Mouse (Mus musculus): Measurements from ENCODE around the gene Slc9b2.

Slc9b2 gene

GRCm38 (mm10) chr3:135307411-135308259 lies at the start of gene Slc9b2:
Slc9b2 (plus strand) TSS chr3:135307700.
- DNase-seq (ENCODE audit: low read depth, low spot score) = no peak

- no peak for DNase-seq (ENCODE audit: low read depth, low spot score)
Measured at GRCm38 (mm10) chr3:135258919-135259318, 48.6 kb upstream of the Slc9b2 start.

- DNase-seq (ENCODE audit: low read depth, low spot score) = no peak
Measured at GRCm38 (mm10) chr3:135260233-135260632, 47.3 kb upstream of the Slc9b2 start.

- DNase-seq (ENCODE audit: low read depth, low spot score) = no peak
Measured at GRCm38 (mm10) chr3:135268616-135269015, 38.9 kb upstream of the Slc9b2 start.

GRCm38 (mm10) chr3:135269391-135269990 lies 38.0 kb upstream of the Slc9b2 start:
- no peak for DNase-seq (ENCODE audit: low read depth, low spot score)

- DNase-seq (ENCODE audit: low read depth, low spot score) = no peak
Measured at GRCm38 (mm10) chr3:135272627-135273026, 34.9 kb upstream of the Slc9b2 start.

- no peak for DNase-seq (ENCODE audit: low read depth, low spot score)
Measured at GRCm38 (mm10) chr3:135273047-135273446, 34.5 kb upstream of the Slc9b2 start.

- DNase-seq (ENCODE audit: low read depth, low spot score) = no peak
Measured at GRCm38 (mm10) chr3:135280160-135280559, 27.3 kb upstream of the Slc9b2 start.

GRCm38 (mm10) chr3:135280669-135281415 lies 26.7 kb upstream of the Slc9b2 start, which contains the start of gene Bdh2:
Bdh2 (plus strand) TSS chr3:135281221.
- DNase-seq (ENCODE audit: low read depth, low spot score) = peak; percentile 80

GRCm38 (mm10) chr3:135281701-135282100 lies 25.8 kb upstream of the Slc9b2 start:
- DNase-seq (ENCODE audit: low read depth, low spot score) = no peak

GRCm38 (mm10) chr3:135285256-135285655 lies 22.2 kb upstream of the Slc9b2 start:
- no peak for DNase-seq (ENCODE audit: low read depth, low spot score)

GRCm38 (mm10) chr3:135285807-135286206 lies 21.7 kb upstream of the Slc9b2 start:
- DNase-seq (ENCODE audit: low read depth, low spot score) = no peak

- no peak for DNase-seq (ENCODE audit: low read depth, low spot score)
Measured at GRCm38 (mm10) chr3:135288138-135288750, 19.3 kb upstream of the Slc9b2 start.

GRCm38 (mm10) chr3:135289148-135289547 lies 18.4 kb upstream of the Slc9b2 start:
- DNase-seq (ENCODE audit: low read depth, low spot score) = no peak

GRCm38 (mm10) chr3:135290249-135290894 lies 17.1 kb upstream of the Slc9b2 start:
- peak; percentile 39 for DNase-seq (ENCODE audit: low read depth, low spot score)

GRCm38 (mm10) chr3:135293703-135294102 lies 13.8 kb upstream of the Slc9b2 start:
- no peak for DNase-seq (ENCODE audit: low read depth, low spot score)

GRCm38 (mm10) chr3:135295559-135295958 lies 11.9 kb upstream of the Slc9b2 start:
- no peak for DNase-seq (ENCODE audit: low read depth, low spot score)

- DNase-seq (ENCODE audit: low read depth, low spot score) = no peak
Measured at GRCm38 (mm10) chr3:135298560-135298959, 8.9 kb upstream of the Slc9b2 start.

- no peak for DNase-seq (ENCODE audit: low read depth, low spot score)
Measured at GRCm38 (mm10) chr3:135300081-135300480, 7.4 kb upstream of the Slc9b2 start.

GRCm38 (mm10) chr3:135304060-135304459 lies 3.4 kb upstream of the Slc9b2 start:
- DNase-seq (ENCODE audit: low read depth, low spot score) = no peak

GRCm38 (mm10) chr3:135304566-135304965 lies 2.9 kb upstream of the Slc9b2 start:
- DNase-seq (ENCODE audit: low read depth, low spot score) = no peak

All from retina, postnatal 7 days (tissue).